28 mouse cellular contexts compared by ENCODE assay signal in the genomic region with DNA sequence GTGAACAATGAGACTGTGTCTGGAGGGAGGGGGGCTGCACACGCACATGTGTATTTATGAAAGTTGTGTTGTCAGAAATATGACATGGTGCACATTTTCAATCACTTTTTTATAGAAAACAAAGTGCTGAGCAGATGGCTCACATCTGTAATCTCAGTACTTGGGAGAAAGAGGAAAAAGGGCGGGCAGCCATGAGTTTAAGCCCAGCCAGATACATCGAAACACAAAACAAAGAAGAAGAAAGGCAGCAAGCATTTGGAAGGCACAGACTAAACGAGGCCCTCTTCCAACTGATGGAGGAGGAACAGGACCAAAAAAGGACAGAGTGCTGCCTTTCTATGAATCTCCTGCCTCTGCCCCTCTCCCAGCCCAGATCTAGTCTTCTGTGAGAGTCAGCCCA. TPM values are rescaled to one million over a fixed set of nuclear protein-coding genes. Genes with fewer than 3 reads are reported as not detected.
DNase-seq lines count a peak whose midpoint lies in the region; ATAC-seq and TF ChIP-seq lines count a peak whose summit lies in the region.
"Had no signal": no experiment of that assay in that cellular context is flagged by ENCODE, and none has a peak within 500 bp of the region (broad histone marks: within the 10 kb centered on the region; RNA-seq: fewer than 3 reads in every experiment).

No protein-coding gene starts in this region.

- no peak for TF ChIP-seq POLR2A in lung, adult 2 months (IDR thresholded peaks at IDR 0.05; ENCODE audit: borderline replicate concordance, extremely low read depth, low read depth, low read length)
- no peak for TF ChIP-seq POLR2A in olfactory bulb, adult 2 months (IDR thresholded peaks at IDR 0.05; ENCODE audit: insufficient read depth, low read depth, low read length)

- H3K4me1 ChIP-seq in lung, embryonic 16.5 days (replicated peaks; ENCODE audit: control insufficient read depth, insufficient read depth, low read length): peaks cover 7% of the 10 kb centered on the region; the same call in 1 of the 2 replicates
- H3K4me1 ChIP-seq in lung, adult 2 months (ENCODE audit: control insufficient read depth, insufficient read depth, low read length): no peaks in the 10 kb centered on the region
- peaks cover 31% of the 10 kb centered on the region for H3K4me1 ChIP-seq in olfactory bulb, adult 2 months (ENCODE audit: control insufficient read depth, insufficient read depth, low read length)

- WGBS in lung, embryonic 16.5 days: 31% methylated on average over 4 of the region's 4 CpGs
- 47% methylated on average over 4 of the region's 4 CpGs for WGBS in lung, adult 2 months
- 60% methylated on average over 4 of the region's 4 CpGs for WGBS in olfactory bulb, adult 2 months

- no peaks in the 10 kb centered on the region for H3K36me3 ChIP-seq in lung, embryonic 16.5 days (ENCODE audit: control insufficient read depth, insufficient read depth, low read length)
- H3K36me3 ChIP-seq: forebrain, embryonic 10.5 days; forebrain, embryonic 15.5 days; hindbrain, embryonic 10.5 days; hindbrain, embryonic 15.5 days; limb, embryonic 13.5 days; liver, embryonic 12.5 days; midbrain, embryonic 10.5 days; midbrain, embryonic 15.5 days; neural tube, embryonic 15.5 days had no signal

- no peak overlapping the region for H3K4me2 ChIP-seq in lung, embryonic 16.5 days (ENCODE audit: low read depth, low read length)
- H3K4me2 ChIP-seq: forebrain, embryonic 15.5 days; heart, embryonic 11.5 days; hindbrain, embryonic 15.5 days; limb, embryonic 13.5 days; liver, embryonic 12.5 days; midbrain, embryonic 15.5 days; neural tube, embryonic 15.5 days had no signal

- peak; percentile 74 for ATAC-seq in lung, embryonic 16.5 days (ENCODE audit: low read depth)
- ATAC-seq in megakaryocyte-erythroid progenitor cell, adult 5-6 weeks (replicated peaks; ENCODE audit: low FRiP score, low TSS enrichment, poor library complexity, severe bottlenecking): no peak
- ATAC-seq: forebrain, embryonic 15.5 days; inflammation-experienced regulatory T-cells, adult 6 months; liver, embryonic 12.5 days; liver, postnatal 0 days; midbrain, embryonic 15.5 days had no signal

- no peak for TF ChIP-seq CTCF in layer of hippocampus, adult 2 months (conservative IDR thresholded peaks at IDR 0.05)
- TF ChIP-seq CTCF in lung, adult 2 months (IDR thresholded peaks at IDR 0.05; ENCODE audit: insufficient read depth, low read length): no peak
- TF ChIP-seq CTCF in olfactory bulb, adult 2 months (IDR thresholded peaks at IDR 0.05; ENCODE audit: insufficient read depth, low read depth, low read length): no peak

- no peak for DNase-seq in layer of hippocampus, adult 2 months (ENCODE audit: low spot score in 2 of 2)
- DNase-seq in layer of hippocampus, adult 8-10 months (ENCODE audit: low spot score in 2 of 2): no peak
- no peak for DNase-seq in lung, adult 2 months
- DNase-seq: adrenal gland, postnatal 25 days; B cell, adult 2 months; cerebellum, adult 8-10 months; cerebellum, postnatal 25 days; gastrocnemius, postnatal 25 days; heart, adult 18-20 months; kidney, adult 2 months; kidney, postnatal 4 days; layer of hippocampus, adult 9-11 months; liver, postnatal 0 days; spleen, adult 18-20 months had no signal

- no peaks in the 10 kb centered on the region for H3K9me3 ChIP-seq in lung, embryonic 16.5 days (ENCODE audit: control insufficient read depth, low read length)
- H3K9me3 ChIP-seq: forebrain, embryonic 10.5 days; forebrain, embryonic 15.5 days; hindbrain, embryonic 10.5 days; hindbrain, embryonic 15.5 days; limb, embryonic 13.5 days; liver, embryonic 12.5 days; midbrain, embryonic 10.5 days; midbrain, embryonic 15.5 days; neural tube, embryonic 15.5 days had no signal

- H3K9ac ChIP-seq in lung, embryonic 16.5 days (ENCODE audit: low read length): no peak overlapping the region
- H3K9ac ChIP-seq: forebrain, embryonic 15.5 days; hindbrain, embryonic 15.5 days; limb, embryonic 13.5 days; liver, embryonic 12.5 days; liver, postnatal 0 days; midbrain, embryonic 15.5 days; neural tube, embryonic 15.5 days had no signal

- peak overlapping the region; percentile 32; the same call in 1 of the 2 replicates for H3K27ac ChIP-seq in layer of hippocampus, adult 2 months
- peak overlapping the region; percentile 57 for H3K27ac ChIP-seq in lung, embryonic 16.5 days (ENCODE audit: low read length)
- H3K27ac ChIP-seq in olfactory bulb, adult 2 months (ENCODE audit: insufficient read depth, low read depth, low read length): 0 out of 2 replicates have a peak overlapping the region, but pooled peaks have one; percentile 60
- H3K27ac ChIP-seq: forebrain, embryonic 10.5 days; forebrain, embryonic 15.5 days; hindbrain, embryonic 10.5 days; hindbrain, embryonic 15.5 days; limb, embryonic 13.5 days; liver, embryonic 12.5 days; midbrain, embryonic 10.5 days; midbrain, embryonic 15.5 days; neural tube, embryonic 15.5 days had no signal

- H3K4me3 ChIP-seq in layer of hippocampus, adult 2 months: no peak overlapping the region
- no peak overlapping the region for H3K4me3 ChIP-seq in lung, embryonic 16.5 days (ENCODE audit: low read length)
- no peak overlapping the region for H3K4me3 ChIP-seq in lung, adult 2 months (replicated peaks; ENCODE audit: extremely low read depth, low read depth, low read length)
- no peak overlapping the region for H3K4me3 ChIP-seq in olfactory bulb, adult 2 months (ENCODE audit: insufficient read depth, low read depth, low read length)
- H3K4me3 ChIP-seq: forebrain, embryonic 10.5 days; forebrain, embryonic 15.5 days; hindbrain, embryonic 10.5 days; hindbrain, embryonic 15.5 days; limb, embryonic 13.5 days; liver, embryonic 12.5 days; midbrain, embryonic 10.5 days; midbrain, embryonic 15.5 days; neural tube, embryonic 15.5 days had no signal

- no peaks in the 10 kb centered on the region; the same call in 1 of the 2 replicates for H3K27me3 ChIP-seq in lung, embryonic 16.5 days (ENCODE audit: control insufficient read depth, insufficient read depth, low read depth, low read length)
- H3K27me3 ChIP-seq: forebrain, embryonic 15.5 days; hindbrain, embryonic 15.5 days; limb, embryonic 13.5 days; midbrain, embryonic 15.5 days; neural tube, embryonic 15.5 days had no signal

RNA-seq across cellular contexts. Expression of a gene that starts 10.7 kb away (rescaled TPM):
- under 1 TPM in 1 of 2 experiments, not detected in 1; 0.15 TPM for total RNA-seq in layer of hippocampus, adult 2 months (2021)
- total RNA-seq in layer of hippocampus, adult 8-10 months (2022): under 1 TPM; 0.16 to 0.32 (median 0.23) TPM
- 1.3 and 1.5 TPM in 2 replicates for polyA plus RNA-seq in lung, embryonic 16.5 days (2015; fragmentation: Nextera tagmentation; extraction: Ambion mirVana)
- polyA plus RNA-seq in lung, adult 2 months (2012; rRNA removed): 1.2 and 2.2 TPM in 2 replicates
- not detected in 2 replicates for polyA plus RNA-seq in olfactory bulb, adult 2 months (2012; ENCODE audit: insufficient read depth, insufficient read length, low replicate concordance, missing spikeins)
- total RNA-seq in megakaryocyte-erythroid progenitor cell, adult 5-6 weeks (2014; fragmentation: Nextera tagmentation): not detected in 2 replicates
- not detected in 2 replicates for total RNA-seq in megakaryocyte-erythroid progenitor cell, adult 5-6 weeks (2017)
- polyA plus RNA-seq: inflammation-experienced regulatory T-cells, adult 6 months had no signal

RNA-seq across cellular contexts. Expression of a gene that starts 50.1 kb away (rescaled TPM):
- total RNA-seq in layer of hippocampus, adult 2 months (2021): 100 to 1,000 TPM; 127 to 133 TPM
- 100 to 1,000 TPM in 3 of 4 experiments, 10 to 100 TPM in 1; 93.3 to 145 (median 128) TPM for total RNA-seq in layer of hippocampus, adult 8-10 months (2022)
- 26.7 and 30.8 TPM in 2 replicates for polyA plus RNA-seq in lung, embryonic 16.5 days (2015; fragmentation: Nextera tagmentation; extraction: Ambion mirVana)
- polyA plus RNA-seq in lung, adult 2 months (2012; rRNA removed): 16.6 TPM in 2 replicates
- 47.5 and 1,135 TPM in 2 replicates for polyA plus RNA-seq in olfactory bulb, adult 2 months (2012; ENCODE audit: insufficient read depth, insufficient read length, low replicate concordance, missing spikeins)
- 79.3 and 89.0 TPM in 2 replicates for total RNA-seq in megakaryocyte-erythroid progenitor cell, adult 5-6 weeks (2014; fragmentation: Nextera tagmentation)
- total RNA-seq in megakaryocyte-erythroid progenitor cell, adult 5-6 weeks (2017): 40.3 and 48.5 TPM in 2 replicates
